Mouse (Mus musculus) forebrain, embryonic 15.5 days (tissue): ENCODE results near the gene Slk. TPM values are rescaled to one million over a fixed set of nuclear protein-coding genes. Genes with fewer than 3 reads are reported as not detected.
"Not testable (repeated sequence)": the region's sequence is repeated elsewhere in the genome, so short reads cannot be mapped to it uniquely, and the experiment has no call there.

ENCODE experiments used
- ATAC-seq: fragments of 200-750 bp; cut with Nextera tagmentation; replicated peaks from 2 replicates; pipeline ENCODE4 v1.8.0; 2017; ENCODE audit warnings: mild to moderate bottlenecking, moderate TSS enrichment, moderate library complexity
- H3K27ac ChIP-seq: fragments of 300-500 bp; sonication (generic); replicated peaks from 2 replicates; pipeline ENCODE4 v1.5.1; 2015; ENCODE audit warnings: mild to moderate bottlenecking, inconsistent platforms
- H3K27me3 ChIP-seq: fragments of 300-500 bp; sonication (generic); 2 replicates; pipeline ENCODE4 v1.6.1; 2015; ENCODE audit warnings: inconsistent platforms
- H3K36me3 ChIP-seq: fragments of 300-500 bp; sonication (generic); 2 replicates; pipeline ENCODE4 v1.6.1; 2015; ENCODE audit warnings: mild to moderate bottlenecking, inconsistent platforms
- H3K4me1 ChIP-seq: fragments of 300-500 bp; sonication (generic); 2 replicates; pipeline ENCODE4 v1.6.1; 2015; ENCODE audit warnings: inconsistent platforms
- H3K4me2 ChIP-seq: fragments of 300-500 bp; sonication (generic); replicated peaks from 2 replicates; pipeline ENCODE4 v1.6.1; 2015; ENCODE audit warnings: mild to moderate bottlenecking, inconsistent platforms
- H3K4me3 ChIP-seq: fragments of 300-500 bp; sonication (generic); 2 replicates; pipeline ENCODE4 v1.5.1; 2015; ENCODE audit warnings: mild to moderate bottlenecking, inconsistent platforms
- H3K9ac ChIP-seq: fragments of 300-500 bp; sonication (generic); replicated peaks from 2 replicates; pipeline ENCODE4 v1.6.1; 2015; ENCODE audit warnings: mild to moderate bottlenecking, inconsistent platforms
- H3K9me3 ChIP-seq: fragments of 300-500 bp; sonication (generic); 2 replicates; pipeline ENCODE4 v1.6.1; 2016; ENCODE audit warnings: inconsistent platforms
- WGBS: fragments of 180-500 bp; shearing (Covaris S2); methylation state at CpG from one replicate; pipeline ENCODE4 v1.1.7; 2015; ENCODE audit warnings: mixed read lengths; 5-methylcytosine and 5-hydroxymethylcytosine counted together
- polyA plus RNA-seq: library from polyadenylated mRNA; unstranded; fragments of >200 nt; fragmentation: Nextera tagmentation; extraction: Ambion mirVana; gene quantifications from 2 replicates; pipeline ENCODE4 v1.2.1, GENCODE M21; 2015

Gene Slk
- polyA plus RNA-seq, 1 experiment from 2014 or later, result 7.1 TPM

DNA sequence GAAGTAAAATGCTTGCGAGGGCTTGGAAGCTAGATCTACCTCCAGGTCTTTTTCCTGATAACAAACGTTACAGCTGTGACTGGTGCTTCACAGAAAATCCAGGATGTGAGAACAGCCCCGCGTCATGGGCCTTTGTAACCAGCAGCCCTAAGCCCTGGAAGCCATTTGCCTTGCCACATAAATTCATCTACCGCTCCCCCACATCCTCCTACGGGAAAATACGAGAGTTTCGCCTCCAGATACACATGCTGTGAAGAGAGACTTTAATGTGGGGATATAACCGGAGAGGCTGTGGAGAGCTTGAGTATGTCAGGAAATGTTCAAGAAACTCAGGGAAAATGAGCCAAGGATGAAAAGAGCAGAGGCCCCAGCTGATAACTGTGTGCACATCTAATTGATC, 30.3 kb upstream of the Slk start:
- H3K9ac ChIP-seq, result no peak overlapping the region
- H3K27ac ChIP-seq, result no peak overlapping the region
- H3K27me3 ChIP-seq, result no peaks in the 10 kb centered on the region
- no peak overlapping the region for H3K4me2 ChIP-seq
- no peaks in the 10 kb centered on the region for H3K36me3 ChIP-seq
- ATAC-seq, result no peak
- H3K4me3 ChIP-seq, result no peak overlapping the region
- H3K4me1 ChIP-seq, result 0 out of 2 replicates have a peak, but pooled peaks cover 3% of the 10 kb centered on the region
- WGBS, result 84% methylated on average over 9 of the region's 9 CpGs
- H3K9me3 ChIP-seq, result no peaks in the 10 kb centered on the region

DNA sequence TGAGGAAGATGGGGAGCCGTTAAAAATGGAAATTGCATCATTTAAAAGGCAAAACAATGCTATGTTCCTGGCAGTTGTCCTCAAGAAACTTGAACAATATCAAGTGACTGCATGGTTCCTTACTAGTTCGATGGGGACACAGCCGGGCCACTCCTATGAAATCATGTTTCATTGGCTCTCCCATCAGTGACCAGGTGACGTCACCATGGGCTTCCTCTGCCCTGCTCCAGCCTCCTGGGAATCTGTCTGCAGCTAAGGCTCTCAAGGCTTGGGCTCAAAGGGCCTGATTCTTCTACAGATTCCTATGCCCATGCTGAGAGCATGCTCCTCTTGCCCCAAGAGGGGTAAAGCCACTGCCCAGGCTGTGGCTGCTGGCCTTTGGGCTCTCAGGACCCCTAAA, 29.9 kb upstream of the Slk start:
- H3K27me3 ChIP-seq, result no peaks in the 10 kb centered on the region
- no peak overlapping the region for H3K9ac ChIP-seq
- no peak overlapping the region for H3K4me3 ChIP-seq
- H3K27ac ChIP-seq, result no peak overlapping the region
- ATAC-seq, result no peak
- WGBS, result 74% methylated on average over 4 of the region's 4 CpGs
- H3K9me3 ChIP-seq, result no peaks in the 10 kb centered on the region
- no peak overlapping the region for H3K4me2 ChIP-seq
- no peaks in the 10 kb centered on the region for H3K36me3 ChIP-seq
- H3K4me1 ChIP-seq, result 0 out of 2 replicates have a peak, but pooled peaks cover 3% of the 10 kb centered on the region

DNA sequence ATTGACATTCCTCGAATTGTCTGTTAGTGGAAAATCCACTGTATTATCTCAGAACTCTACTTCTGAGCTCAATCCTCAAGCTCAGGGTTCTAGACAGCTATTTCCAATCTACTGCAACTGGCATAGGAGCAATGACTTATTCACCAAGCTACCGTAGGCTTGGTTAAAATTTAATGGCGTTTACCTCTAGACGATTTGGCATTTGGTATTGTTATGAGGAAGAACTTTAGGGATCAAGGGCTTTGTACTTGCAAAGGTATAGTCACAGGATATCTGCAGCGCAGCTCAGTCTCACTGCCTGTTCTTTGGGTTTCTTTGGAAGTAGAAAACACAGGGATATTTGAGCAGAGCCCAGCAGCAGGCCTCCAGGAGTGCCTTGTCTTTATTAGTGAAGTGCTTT, 20.3 kb upstream of the Slk start:
- Histone ChIP-seq H3K27ac (no peak overlapping the region), H3K4me1 (peaks cover 8% of the 10 kb centered on the region), H3K36me3 (no peaks in the 10 kb centered on the region), H3K27me3 (no peaks in the 10 kb centered on the region), H3K4me3 (no peak overlapping the region), H3K9me3 (no peaks in the 10 kb centered on the region), H3K4me2 (no peak overlapping the region), H3K9ac (no peak overlapping the region)
- no peak for ATAC-seq
- 26% methylated on average over 5 of the region's 5 CpGs for WGBS

DNA sequence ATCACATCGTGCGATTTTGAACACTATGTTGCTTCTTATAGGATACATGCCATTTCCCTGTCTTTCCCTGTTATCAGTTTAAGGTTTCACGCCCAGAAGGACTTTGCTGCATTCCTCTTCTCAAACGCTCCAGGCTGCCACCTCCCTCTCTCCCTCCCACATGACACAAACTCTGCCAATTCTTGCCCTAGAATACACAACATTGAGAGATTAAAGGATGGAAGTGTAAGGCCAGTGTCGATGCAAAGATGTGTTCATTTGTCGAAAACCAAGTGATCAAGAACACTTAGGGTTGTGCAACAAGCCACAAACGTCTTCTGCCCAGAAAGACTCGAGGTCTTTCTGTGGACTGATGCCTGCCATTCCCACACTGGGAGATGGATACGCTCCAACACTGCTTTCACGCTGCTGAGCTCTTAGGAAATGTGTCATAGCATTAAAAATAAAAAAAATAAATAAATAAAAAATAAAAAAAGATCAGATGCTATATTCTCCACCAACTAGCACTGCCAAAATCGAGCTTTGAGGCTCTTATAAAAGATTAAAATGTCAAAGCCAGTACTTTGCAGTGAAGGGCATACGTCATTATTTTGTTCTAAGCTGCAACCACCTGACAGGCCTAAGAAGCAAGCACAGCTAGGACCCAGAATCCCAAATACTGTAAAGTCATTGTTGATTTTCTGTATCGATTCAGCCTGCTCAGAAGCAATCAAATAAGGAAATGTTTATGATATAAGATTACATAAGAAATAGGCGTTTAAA, 19.5 kb upstream of the Slk start:
- Histone ChIP-seq H3K27me3 (no peaks in the 10 kb centered on the region), H3K27ac (0 out of 2 replicates have a peak overlapping the region, but pooled peaks have one; percentile 5), H3K4me2 (no peak overlapping the region), H3K36me3 (no peaks in the 10 kb centered on the region), H3K9me3 (no peaks in the 10 kb centered on the region), H3K9ac (no peak overlapping the region), H3K4me3 (no peak overlapping the region), H3K4me1 (peaks cover 8% of the 10 kb centered on the region)
- 36% methylated on average over 14 of the region's 14 CpGs for WGBS
- ATAC-seq, result no peak

DNA sequence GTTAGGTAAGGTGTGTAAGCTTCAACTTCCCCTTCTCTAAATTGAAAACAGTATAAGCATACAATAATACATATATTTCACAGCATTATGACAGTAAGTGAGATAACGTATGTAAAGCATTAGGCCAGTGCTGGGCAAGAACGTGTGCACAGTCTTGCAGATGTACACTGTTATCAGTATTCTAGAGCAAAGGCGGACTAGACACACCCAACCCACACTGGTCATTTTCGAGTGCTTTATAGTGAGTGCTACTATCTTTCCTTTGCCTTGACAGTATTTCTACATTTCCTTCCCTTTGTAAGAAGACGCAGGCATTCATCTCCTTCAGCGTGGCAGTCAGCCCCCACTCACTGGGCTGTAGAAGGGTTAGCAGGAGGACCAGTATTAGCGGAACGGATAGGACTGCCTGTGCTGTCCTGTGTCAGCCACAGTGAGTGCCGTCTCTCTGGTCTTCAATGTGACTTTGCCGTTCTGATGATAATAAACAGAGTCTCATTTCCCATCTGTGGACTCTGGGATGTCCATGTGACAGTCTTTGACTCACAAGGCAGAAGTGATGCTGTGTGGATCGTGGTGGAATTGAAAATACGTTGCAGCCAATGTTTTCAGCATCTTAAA, 18.8 kb upstream of the Slk start:
- H3K9me3 ChIP-seq, result no peaks in the 10 kb centered on the region
- no peak overlapping the region for H3K9ac ChIP-seq
- no peaks in the 10 kb centered on the region for H3K36me3 ChIP-seq
- no peak overlapping the region for H3K27ac ChIP-seq
- no peak overlapping the region for H3K4me2 ChIP-seq
- no peak overlapping the region for H3K4me3 ChIP-seq
- 89% methylated on average over 12 of the region's 12 CpGs for whole genome bisulfite sequencing
- no peak for ATAC-seq
- H3K4me1 ChIP-seq, result peaks cover 8% of the 10 kb centered on the region
- H3K27me3 ChIP-seq, result no peaks in the 10 kb centered on the region

DNA sequence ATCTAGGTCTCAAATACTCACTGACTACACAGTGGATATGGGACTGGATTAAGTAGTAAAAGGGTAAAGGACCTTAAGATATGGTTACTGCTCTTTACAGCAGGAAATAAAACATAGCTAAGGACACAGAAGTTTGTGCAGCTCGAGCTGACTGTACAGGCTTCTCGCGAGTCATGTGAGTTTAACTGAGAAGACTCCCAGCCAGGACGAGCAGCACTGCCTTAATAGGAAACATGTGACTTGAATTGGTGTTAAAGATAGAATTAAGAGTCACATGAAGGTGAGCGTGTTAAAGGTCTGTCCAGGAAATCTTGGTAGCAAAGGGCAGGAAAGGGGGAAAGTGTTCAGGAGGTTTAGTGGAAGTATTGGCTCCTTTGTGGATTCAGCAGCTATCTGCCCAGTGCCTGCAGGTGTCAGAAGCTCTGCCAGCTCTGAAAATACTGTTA, 17.5 kb upstream of the Slk start:
- H3K4me3 ChIP-seq, result no peak overlapping the region

DNA sequence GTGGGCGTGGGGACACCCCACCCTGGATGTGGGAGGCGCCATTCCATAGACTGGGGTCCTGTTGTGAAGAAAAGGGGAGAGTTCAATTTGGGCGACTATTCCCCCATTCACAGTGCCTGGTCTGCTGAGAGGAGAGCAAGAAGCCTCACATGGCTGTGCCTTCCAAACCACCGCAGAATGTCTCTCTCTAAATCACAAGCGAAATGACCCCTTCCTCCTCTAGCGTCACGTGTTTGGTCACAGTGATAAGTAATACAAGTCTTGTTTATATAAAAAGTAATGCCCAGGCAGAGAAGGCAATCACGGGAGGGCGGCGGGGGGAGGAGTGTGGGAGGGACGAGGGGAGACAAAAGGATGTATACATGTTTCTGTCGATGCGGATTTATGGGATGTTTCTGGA, 15.8 kb upstream of the Slk start:
- Histone ChIP-seq H3K9ac (no peak overlapping the region), H3K27ac (no peak overlapping the region), H3K4me1 (peaks cover 8% of the 10 kb centered on the region), H3K4me3 (no peak overlapping the region), H3K4me2 (no peak overlapping the region), H3K36me3 (no peaks in the 10 kb centered on the region), H3K9me3 (no peaks in the 10 kb centered on the region), H3K27me3 (no peaks in the 10 kb centered on the region)
- WGBS, result 81% methylated on average over 13 of the region's 13 CpGs
- ATAC-seq, result no peak

More for the DNA sequence above, 17.5 kb upstream of the Slk start:
- no peaks in the 10 kb centered on the region for H3K27me3 ChIP-seq
- no peak overlapping the region for H3K27ac ChIP-seq
- no peak overlapping the region for H3K4me2 ChIP-seq
- ATAC-seq, result no peak
- H3K9me3 ChIP-seq, result no peaks in the 10 kb centered on the region
- no peaks in the 10 kb centered on the region for H3K36me3 ChIP-seq
- peaks cover 8% of the 10 kb centered on the region for H3K4me1 ChIP-seq
- H3K9ac ChIP-seq, result no peak overlapping the region
- WGBS, result 78% methylated on average over 5 of the region's 5 CpGs

DNA sequence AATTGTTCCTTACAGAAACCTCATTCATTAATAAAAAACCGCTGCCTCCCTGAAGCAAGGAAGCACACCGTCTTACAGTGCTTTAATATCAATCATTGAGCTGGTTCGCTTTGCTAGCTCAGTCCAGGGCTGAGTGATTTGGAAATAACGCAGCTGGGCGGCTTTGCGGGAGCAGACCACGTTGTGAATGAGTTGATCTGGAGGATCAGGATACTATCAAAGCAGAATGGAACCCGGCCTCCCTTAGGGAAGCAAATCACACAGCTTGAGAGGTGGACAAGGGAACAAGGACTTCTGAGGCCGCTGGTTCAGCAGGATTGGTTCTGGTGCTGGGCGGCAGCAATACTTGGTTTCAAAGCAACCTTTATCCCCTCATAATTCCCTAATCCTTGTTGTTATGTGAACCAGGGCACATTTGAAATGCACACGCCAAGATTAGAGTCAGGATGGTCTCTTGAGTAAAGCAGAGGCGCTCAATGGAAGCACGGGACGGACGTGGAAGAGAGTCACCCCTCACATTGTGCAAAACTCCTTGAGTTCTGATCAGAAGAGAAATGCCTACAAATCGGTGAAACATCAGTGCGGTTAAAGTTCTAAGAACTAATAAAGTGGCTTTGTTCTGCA, 14.3 kb upstream of the Slk start:
- WGBS, result 23% methylated on average over 17 of the region's 17 CpGs
- Histone ChIP-seq H3K27ac (no peak overlapping the region), H3K9ac (no peak overlapping the region), H3K36me3 (no peaks in the 10 kb centered on the region), H3K9me3 (no peaks in the 10 kb centered on the region), H3K4me3 (no peak overlapping the region), H3K4me1 (no peaks in the 10 kb centered on the region), H3K27me3 (no peaks in the 10 kb centered on the region), H3K4me2 (no peak overlapping the region)
- no peak for ATAC-seq

DNA sequence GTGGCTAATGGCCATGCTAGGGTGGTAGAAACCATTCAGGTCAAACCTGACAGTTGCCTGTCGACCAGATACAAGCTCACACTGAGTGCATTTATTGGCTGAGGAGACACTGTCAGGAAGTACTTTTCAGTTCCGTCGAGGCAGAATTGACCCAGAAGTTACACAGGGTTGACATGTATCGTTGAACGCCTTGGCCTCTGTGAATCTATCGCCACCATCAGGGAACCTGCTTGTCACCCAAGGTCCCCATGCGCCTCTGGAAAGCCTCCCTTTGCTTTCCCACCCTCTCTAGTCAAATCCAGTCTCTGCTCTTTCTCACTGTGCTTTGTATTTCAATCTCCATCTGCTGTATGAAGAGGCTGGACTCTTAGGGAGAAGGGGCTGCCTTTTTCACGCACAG, 13.5 kb upstream of the Slk start:
- H3K4me1 ChIP-seq, result no peaks in the 10 kb centered on the region

DNA sequence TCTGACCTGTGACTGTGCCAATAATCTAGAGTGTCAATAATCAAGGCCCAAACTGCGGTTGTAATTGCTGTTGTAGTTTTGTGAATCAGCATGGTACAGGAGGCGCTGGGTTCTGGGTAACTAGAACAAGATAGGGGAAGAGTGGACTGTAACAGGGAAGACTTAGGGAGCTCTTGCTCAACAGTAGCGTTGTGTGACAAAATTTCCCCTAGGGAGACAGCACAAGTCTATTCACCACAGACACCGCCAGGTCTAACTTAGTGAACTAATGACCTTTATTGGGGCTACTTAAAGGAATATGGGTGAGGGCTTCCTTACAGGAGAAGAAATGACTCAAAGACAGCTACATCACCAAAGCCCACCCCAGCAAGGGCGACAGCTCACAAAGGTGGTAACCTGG, 9.4 kb upstream of the Slk start:
- Histone ChIP-seq H3K4me2 (no peak overlapping the region), H3K27me3 (no peaks in the 10 kb centered on the region), H3K9ac (no peak overlapping the region), H3K27ac (no peak overlapping the region), H3K36me3 (no peaks in the 10 kb centered on the region), H3K4me3 (no peak overlapping the region), H3K9me3 (no peaks in the 10 kb centered on the region), H3K4me1 (no peaks in the 10 kb centered on the region)
- 90% methylated on average over 5 of the region's 5 CpGs for WGBS
- no peak for ATAC-seq

More for the DNA sequence above, 13.5 kb upstream of the Slk start:
- ATAC-seq, result no peak
- Histone ChIP-seq H3K9me3 (no peaks in the 10 kb centered on the region), H3K4me2 (no peak overlapping the region), H3K9ac (no peak overlapping the region), H3K27me3 (no peaks in the 10 kb centered on the region), H3K36me3 (no peaks in the 10 kb centered on the region), H3K27ac (no peak overlapping the region), H3K4me3 (no peak overlapping the region)
- WGBS, result 79% methylated on average over 8 of the region's 8 CpGs

DNA sequence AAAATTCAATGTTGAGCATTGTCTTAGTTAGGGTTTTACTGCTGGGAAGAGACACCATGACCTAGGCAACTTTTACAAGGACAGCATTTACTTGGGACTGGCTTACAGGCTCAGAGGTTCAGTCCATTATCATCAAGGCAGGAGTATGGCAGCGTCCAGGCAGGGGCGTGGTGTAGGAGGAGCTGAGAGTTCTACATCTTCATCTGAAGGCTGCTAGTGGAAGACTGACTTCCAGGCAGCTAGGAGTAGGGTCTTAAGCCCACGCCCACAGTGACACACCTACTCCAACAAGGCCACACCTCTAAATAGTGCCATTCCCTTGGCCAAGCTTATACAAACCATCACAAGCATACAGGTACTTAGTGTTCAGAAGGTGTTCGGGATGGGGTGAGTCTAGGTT, 7.5 kb upstream of the Slk start:
- not testable (repeated sequence) for H3K4me1 ChIP-seq, H3K4me3 ChIP-seq, H3K27me3 ChIP-seq, H3K9ac ChIP-seq, H3K4me2 ChIP-seq, H3K36me3 ChIP-seq, ATAC-seq, H3K27ac ChIP-seq, H3K9me3 ChIP-seq
- 80% methylated on average over 4 of the region's 4 CpGs for WGBS

DNA sequence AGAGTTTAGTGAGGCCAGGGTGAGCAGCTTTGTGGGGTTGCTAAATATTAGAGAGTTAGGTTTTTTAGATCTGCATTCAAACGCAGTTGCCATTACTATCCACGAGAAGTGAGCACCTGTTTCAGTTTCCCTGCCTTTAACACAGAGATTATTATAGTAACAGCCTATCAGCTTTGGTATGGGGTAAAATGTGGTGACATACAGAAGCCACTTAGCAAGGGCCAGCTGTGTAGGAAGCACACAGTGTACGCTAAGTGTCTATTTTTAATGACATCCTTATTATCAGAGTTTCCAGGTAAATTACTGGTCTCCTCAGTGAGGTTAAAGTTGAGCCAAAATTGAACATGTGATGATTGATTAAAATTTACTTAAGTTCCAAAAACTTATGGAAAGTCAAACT, 5.8 kb upstream of the Slk start:
- Histone ChIP-seq H3K9me3 (no peaks in the 10 kb centered on the region), H3K36me3 (no peaks in the 10 kb centered on the region), H3K27ac (no peak overlapping the region), H3K4me1 (peaks cover 3% of the 10 kb centered on the region; the same call in 1 of the 2 replicates), H3K4me3 (no peak overlapping the region), H3K27me3 (no peaks in the 10 kb centered on the region), H3K9ac (no peak overlapping the region), H3K4me2 (no peak overlapping the region)
- no peak for ATAC-seq
- 88% methylated on average over 3 of the region's 3 CpGs for WGBS
